Mouse (Mus musculus) lung, adult 2 months (tissue): ENCODE data around the gene Podxl.

Source experiments
- CTCF ChIP-seq: fragments of 200-500 bp; IDR thresholded peaks from 2 replicates; pipeline ENCODE4 v1.5.1; 2011; ENCODE audit warnings: mild to moderate bottlenecking, low read length, control low read depth; ENCODE audit not compliant: insufficient read depth
- POLR2A ChIP-seq: fragments of 200-500 bp; IDR thresholded peaks from 2 replicates; pipeline ENCODE4 v1.6.1; 2011; ENCODE audit warnings: low read depth, mild to moderate bottlenecking, control low read depth, low read length, borderline replicate concordance; ENCODE audit errors: extremely low read depth

- no peak for TF ChIP-seq POLR2A
- no peak for TF ChIP-seq CTCF
These were observed 27.9 kb upstream of the Podxl start for GRCm38 (mm10) chr6:31591676-31592075.
